Mouse (Mus musculus) gastrocnemius, postnatal 14 days (tissue): ENCODE results near the gene Sesn2. TPM values are rescaled to one million over a fixed set of nuclear protein-coding genes. Genes with fewer than 3 reads are reported as not detected.
A peak's percentile ranks its signal among the peaks of the same experiment; 100 is the strongest.
"Not testable (repeated sequence)": the region's sequence is repeated elsewhere in the genome, so short reads cannot be mapped to it uniquely, and the experiment has no call there.

Source experiments
- DNase-seq: peaks from one replicate; pipeline ENCODE4 v3.0.0; 2021; ENCODE audit warnings: mixed read lengths
- intact Hi-C: fragments of 180-260 bp; cut with DNase I; formaldehyde crosslinking; loops from one replicate; pipeline ENCODE4 v1.15.1; 2025; ENCODE audit warnings: low total_unique reads
- long read RNA-seq, 2 experiments: library from polyadenylated mRNA; stranded (forward); transcript quantifications; one replicate each; pipeline ENCODE4 v2.0.0; 2021
- total RNA-seq, 2 experiments: library from RNA; stranded (reverse); gene quantifications; 2 replicates each; pipeline ENCODE4 v1.2.3; 2021

Sesn2 gene
- 1 to 10 TPM; 2.2 to 2.4 TPM for total RNA-seq
- long read RNA-seq, experiment 1: 0 reads
- long read RNA-seq, experiment 2, partial matches to known transcripts: 0 of 1 reads
- long read RNA-seq, experiment 2, other reads (novel, unspliced or antisense): 0 of 1 reads

DNA sequence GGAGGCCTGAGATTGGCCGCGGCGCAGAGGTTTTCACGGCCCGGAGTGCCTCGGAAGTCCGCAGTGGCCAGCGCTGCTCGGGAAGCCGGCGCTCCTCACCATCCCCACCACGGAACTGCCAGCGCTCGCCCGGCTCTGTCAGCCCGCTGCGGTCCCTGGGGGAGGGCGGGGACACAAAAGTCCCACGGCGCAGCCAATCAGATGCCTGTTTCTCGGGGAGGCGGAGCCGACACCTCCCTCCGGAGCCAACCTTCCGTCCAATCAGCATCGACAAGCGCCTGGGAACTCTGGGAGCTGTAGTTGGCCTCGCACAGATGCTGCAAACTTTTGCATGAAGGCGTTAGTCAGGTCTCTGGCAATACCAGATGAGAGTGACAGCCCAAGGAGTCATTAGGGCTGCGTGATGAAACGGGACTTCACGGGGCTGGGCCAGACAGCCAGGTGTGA lies at the start of gene Sesn2:
Gene Sesn2, minus strand, starts transcription at position 150 of the 447 bp plus-strand sequence.
- peak; percentile 98 for DNase-seq
- intact Hi-C loops: loop anchor here (5.0 to 10.0 kb wide), 2 partner anchors 43 to 216 kb away; no protein-coding TSS in a partner anchor

DNA sequence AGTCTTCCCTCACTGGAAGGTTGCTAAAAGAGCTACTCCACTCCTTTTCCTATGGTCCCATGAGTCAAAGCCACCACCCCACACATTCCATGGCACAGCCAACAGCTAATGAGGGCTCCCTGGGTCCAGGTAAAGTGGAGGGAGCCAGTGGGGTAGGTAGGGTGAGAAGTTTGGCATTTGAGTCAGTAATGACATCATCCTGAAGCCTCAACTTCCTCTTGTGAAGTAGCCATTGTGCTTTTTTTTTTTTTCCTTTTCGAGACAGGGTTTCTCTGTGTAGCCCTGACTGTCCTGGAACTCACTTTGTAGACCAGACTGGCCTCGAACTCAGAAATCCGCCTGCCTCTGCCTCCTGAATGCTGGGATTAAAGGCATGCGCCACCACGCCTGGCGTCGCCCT lies 45.2 kb upstream of the Sesn2 start:
- DNase-seq, intact Hi-C loops: not testable (repeated sequence)

DNA sequence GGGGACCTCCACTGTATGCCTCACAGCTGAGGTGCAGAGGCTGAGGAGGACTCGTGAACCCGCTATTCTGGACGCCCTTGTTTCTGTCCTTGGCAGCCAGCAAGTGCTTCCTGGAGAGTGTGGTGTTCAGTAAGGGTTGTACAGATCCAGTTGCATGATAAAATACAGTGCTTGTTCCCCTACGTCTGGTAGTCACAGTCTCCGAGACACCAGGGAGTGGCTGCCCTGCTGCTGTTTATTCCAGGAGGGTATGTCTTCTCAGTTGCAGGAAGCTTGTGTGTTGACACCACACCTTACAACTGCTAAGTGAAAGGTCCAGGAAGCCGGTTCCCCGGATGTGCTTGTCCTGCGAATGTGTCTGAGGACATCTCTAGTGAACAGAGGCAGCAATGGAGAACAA lies 44.4 kb upstream of the Sesn2 start:
- intact Hi-C loops: loop anchor here (5.0 kb wide), 1 partner anchor 78 kb away; no protein-coding TSS in a partner anchor

DNA sequence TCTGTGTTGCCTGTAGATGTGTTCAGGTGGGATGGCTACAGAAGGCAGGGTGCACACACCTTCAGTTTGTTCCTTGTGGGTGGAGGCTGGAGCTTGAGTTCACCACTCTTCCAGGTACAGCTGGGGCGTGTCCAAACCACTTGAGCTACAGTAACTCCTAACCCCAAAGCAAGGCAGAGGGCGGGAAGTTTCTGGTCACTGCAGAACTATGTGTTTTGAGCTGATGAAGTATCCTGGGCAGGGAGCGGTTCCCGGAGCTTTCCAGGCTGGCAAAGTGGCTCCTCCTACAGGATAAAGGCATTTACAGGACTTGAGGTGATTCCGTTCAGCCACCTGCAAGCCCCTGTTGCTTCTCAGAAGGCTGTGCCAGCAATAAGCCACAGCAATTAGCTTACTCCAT lies 43.9 kb upstream of the Sesn2 start:
- DNase-seq: no peak
- intact Hi-C loops: loop anchor here (5.0 kb wide), 1 partner anchor 78 kb away; no protein-coding TSS in a partner anchor

More for the DNA sequence above, 44.4 kb upstream of the Sesn2 start:
- DNase-seq: no peak

- DNase-seq: peak; percentile 27
- intact Hi-C loops: no loop called here
These were observed 35.5 kb upstream of the Sesn2 start for GRCm38 (mm10) chr4:132545851-132546250.

DNA sequence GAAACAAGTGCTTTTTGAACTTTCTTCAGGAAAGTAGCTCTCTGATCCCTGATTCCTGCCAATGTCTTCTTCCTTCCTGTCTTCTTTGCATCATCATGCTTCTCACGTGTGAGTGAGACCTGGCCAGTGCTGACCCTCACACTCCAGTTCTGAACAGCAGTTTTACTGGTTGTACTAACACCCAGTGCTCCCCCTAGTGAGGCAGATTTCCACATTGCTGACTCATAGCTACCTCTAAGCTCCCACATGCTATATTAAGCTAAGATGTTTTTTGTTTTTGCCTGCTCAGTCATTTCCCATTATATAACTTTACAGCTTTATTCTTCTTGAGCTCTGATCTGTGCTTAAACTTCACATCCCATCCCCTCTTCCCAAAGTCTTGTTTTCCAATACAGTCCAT lies 32.4 kb upstream of the Sesn2 start:
- intact Hi-C loops: no loop called here
- no peak for DNase-seq

DNA sequence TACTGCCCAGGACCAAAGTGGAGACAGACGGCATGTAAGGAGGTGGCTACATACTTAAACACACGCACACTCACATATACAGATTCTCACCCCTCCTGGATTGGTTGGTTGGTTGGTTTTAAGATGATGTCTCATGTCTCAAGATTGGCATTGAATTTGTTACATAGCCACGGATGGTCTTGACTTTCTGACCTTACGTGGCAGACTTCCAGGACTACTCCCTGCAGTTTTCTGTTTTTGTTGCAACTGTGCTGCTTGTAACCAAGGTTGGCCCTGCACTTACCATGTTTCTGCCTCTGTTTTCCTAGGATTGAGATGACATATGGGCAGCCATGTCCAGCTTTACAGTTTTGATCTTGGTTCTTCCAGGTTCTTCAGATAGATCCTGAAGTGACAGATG lies 31.1 kb upstream of the Sesn2 start:
- DNase-seq: no peak
- intact Hi-C loops: no loop called here

GRCm38 (mm10) chr4:132539481-132539880 lies 29.2 kb upstream of the Sesn2 start:
- no peak for DNase-seq
- intact Hi-C loops: no loop called here

- intact Hi-C loops: no loop called here
- DNase-seq: peak; percentile 96
These were observed 25.3 kb upstream of the Sesn2 start, which contains the start of gene Dnajc8 for GRCm38 (mm10) chr4:132535406-132536121. Gene Dnajc8, plus strand, starts transcription at chr4:132535550.

- intact Hi-C loops: no loop called here
- DNase-seq: peak; percentile 91
These were observed 22.9 kb upstream of the Sesn2 start, which contains the start of gene Atpif1 for GRCm38 (mm10) chr4:132532981-132533916. Gene Atpif1, minus strand, starts transcription at chr4:132533659.

DNA sequence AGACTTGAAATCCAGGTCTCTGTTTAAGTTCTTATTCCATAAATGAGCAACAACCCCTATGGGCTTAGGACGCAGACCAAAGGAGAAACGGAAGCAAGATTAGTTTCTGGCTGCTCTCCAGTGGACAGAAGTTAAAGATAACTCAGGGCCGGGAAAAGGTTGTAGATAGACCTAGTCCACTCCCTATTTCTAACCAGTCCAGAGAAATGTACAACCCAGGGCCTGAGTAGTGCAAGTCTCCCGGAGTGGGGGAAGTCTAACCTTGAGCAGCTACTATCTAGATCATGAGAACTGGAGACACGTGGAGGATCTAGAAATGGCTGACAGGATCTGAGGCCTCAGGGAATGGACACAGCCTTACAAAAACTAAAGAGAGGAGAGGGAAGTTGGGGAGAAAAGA lies 22.2 kb upstream of the Sesn2 start:
- intact Hi-C loops: no loop called here
- DNase-seq: no peak

DNA sequence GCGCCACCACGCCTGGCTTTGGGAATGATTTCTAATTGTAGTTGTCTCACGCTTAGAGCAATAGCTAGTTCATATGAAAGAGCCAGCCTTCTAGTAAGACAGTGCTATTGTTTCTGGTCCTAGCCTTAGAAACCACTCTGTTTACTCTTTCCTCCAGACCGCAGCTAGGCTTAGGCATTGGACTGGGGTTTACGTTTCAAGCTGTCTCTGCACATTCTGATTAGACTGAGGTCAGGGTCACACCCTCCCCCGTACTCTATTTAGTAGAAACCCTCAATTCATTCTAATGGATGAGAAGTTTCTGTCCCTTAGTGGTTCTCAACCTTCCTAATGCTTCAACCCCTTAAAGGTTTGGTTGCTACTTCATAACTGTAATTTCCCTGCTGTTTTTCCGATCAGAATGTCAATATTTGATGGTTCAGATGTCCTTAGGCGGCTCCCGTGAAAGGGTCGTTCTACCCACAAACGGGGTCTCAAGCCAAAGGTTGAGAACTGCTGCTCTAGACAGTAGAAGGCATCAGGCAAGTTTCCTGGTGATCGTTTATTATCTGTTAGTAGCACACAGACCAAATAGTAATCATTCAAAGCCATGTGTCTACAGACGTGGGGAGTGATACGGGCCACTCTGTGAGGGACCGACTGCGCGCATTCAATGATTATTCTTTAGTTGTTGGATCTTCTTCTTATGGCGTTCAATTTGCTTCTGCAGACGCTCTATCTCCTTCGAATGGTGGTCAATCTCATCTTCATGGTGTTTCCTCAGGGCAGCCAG lies 19.9 kb upstream of the Sesn2 start:
- intact Hi-C loops: no loop called here
- DNase-seq: no peak

GRCm38 (mm10) chr4:132529344-132529743 lies 19.0 kb upstream of the Sesn2 start:
- no peak for DNase-seq
- intact Hi-C loops: no loop called here

DNA sequence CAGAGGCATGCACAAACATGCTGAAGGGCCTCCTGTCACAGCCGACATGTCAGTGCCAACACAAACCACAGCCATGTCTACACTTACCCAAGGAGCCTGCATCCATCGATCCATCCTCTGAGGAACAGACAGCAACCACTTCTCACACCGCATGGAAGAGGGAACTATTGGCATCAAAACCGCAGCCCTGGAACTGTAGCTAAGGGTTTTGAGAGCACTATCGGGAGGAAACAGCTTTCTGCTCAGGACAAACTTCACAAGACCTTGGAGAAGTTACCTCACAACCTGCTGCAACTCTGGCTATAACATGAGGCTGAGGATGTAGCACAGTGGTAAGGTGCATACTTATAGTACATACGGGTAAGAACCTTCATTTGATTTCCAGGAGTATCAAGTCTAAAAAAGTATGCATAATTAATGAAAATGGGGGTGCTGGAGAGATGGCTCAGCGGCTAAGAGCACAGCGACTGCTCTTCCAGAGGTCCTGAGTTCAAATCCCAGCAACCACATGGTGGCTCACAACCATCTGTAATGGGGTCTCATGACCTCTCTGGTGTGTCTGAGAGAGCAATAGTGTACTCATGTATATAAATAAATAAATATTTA lies 17.7 kb upstream of the Sesn2 start:
- intact Hi-C loops: no loop called here
- DNase-seq: no peak

GRCm38 (mm10) chr4:132526678-132527077 lies 16.4 kb upstream of the Sesn2 start:
- intact Hi-C loops: no loop called here
- DNase-seq: no peak

- DNase-seq: no peak
These were observed 14.5 kb upstream of the Sesn2 start for GRCm38 (mm10) chr4:132524808-132525207.

DNA sequence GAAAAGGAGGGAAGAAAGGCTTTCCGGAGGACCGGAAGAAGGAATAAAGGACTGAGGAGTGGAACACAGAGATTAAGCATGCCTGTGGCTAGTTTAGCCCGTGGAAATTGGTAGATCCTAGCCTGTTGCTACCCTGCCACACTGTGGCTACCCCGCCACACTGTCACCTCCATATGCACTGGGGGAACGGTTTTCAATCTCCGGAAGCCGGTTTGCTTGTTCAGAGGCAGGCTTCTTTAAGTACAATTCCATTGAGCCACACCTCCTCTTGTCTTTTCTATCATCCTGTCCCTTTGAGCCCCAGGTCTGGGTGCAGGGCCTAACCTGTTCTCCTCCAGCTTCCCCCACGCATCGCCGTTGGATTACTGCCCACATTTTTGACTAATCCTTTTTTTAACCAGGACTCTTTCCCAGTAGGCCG lies 14.0 kb upstream of the Sesn2 start:
- intact Hi-C loops: no loop called here
- no peak for DNase-seq

More at GRCm38 (mm10) chr4:132524808-132525207, 14.5 kb upstream of the Sesn2 start:
- intact Hi-C loops: no loop called here

DNA sequence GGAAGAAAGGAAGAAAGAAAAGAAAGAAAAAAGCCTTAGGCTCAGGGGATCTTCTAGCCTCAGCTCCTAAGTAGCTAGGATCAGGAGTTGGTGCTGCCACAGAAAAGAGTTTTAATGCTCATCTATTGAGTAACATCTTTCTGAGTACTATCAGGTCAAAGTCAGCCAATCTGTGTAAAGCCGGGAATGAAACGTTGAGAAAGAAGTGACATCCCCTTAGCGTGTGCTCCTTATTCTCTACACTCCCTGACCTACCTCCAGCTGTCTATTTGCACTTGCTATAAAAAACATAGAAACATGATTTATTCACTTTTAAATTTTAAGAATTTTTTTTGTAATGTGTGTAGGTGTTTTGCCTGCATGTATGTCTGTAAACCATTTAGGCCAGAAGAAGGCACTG lies 8.9 kb upstream of the Sesn2 start:
- intact Hi-C loops: loop anchor here (10.0 kb wide), 1 partner anchor 224 kb away; no protein-coding TSS in a partner anchor
- no peak for DNase-seq

- intact Hi-C loops: loop anchor here (10.0 kb wide), 1 partner anchor 223 kb away; no protein-coding TSS in a partner anchor
These were observed 7.8 kb upstream of the Sesn2 start for GRCm38 (mm10) chr4:132518066-132518465.

More at GRCm38 (mm10) chr4:132518066-132518465, 7.8 kb upstream of the Sesn2 start:
- no peak for DNase-seq
